Mouse (Mus musculus) left cerebral cortex, adult 2 months (tissue): ENCODE measurements around the gene Ltbp1. TPM values are rescaled to one million over a fixed set of nuclear protein-coding genes. Genes with fewer than 3 reads are reported as not detected.

Experiments used
- DNase-seq, 2 experiments: peaks; one replicate each; pipeline ENCODE4 v3.0.0; 2021 to 2022; ENCODE audit warnings: low spot score in 2 of 2, mixed read lengths in 1 of 2; ENCODE audit errors: extremely low spot score in 1 of 2
- H3K27ac ChIP-seq: fragments of 200-600 bp; 2 replicates; pipeline ENCODE4 v1.8.1; 2022
- H3K4me3 ChIP-seq: fragments of 200-600 bp; 2 replicates; pipeline ENCODE4 v1.8.1; 2022
- CTCF ChIP-seq: fragments of 200-600 bp; IDR thresholded peaks from 2 replicates; pipeline ENCODE4 v1.8.1; 2022; ENCODE audit warnings: antibody characterized with exemption, mild to moderate bottlenecking, moderate library complexity
- intact Hi-C: fragments of 180-260 bp; cut with DNase I; formaldehyde crosslinking; loops from one replicate; pipeline ENCODE4 v1.15.1; 2025
- total RNA-seq, 2 experiments: library from RNA; stranded (reverse); gene quantifications; 2 replicates each; pipeline ENCODE4 v1.2.3; 2021

The Ltbp1 gene
- total RNA-seq, 2 experiments from 2014 or later: 8.5 to 9.3 TPM

GRCm38 (mm10) chr17:75333011-75333410, 327.6 kb downstream of the Ltbp1 start:
- intact Hi-C loops: no loop called here
- TF ChIP-seq CTCF: no peak
- no peak overlapping the region for H3K27ac ChIP-seq
- no peak overlapping the region for H3K4me3 ChIP-seq
- no peak for DNase-seq

DNA sequence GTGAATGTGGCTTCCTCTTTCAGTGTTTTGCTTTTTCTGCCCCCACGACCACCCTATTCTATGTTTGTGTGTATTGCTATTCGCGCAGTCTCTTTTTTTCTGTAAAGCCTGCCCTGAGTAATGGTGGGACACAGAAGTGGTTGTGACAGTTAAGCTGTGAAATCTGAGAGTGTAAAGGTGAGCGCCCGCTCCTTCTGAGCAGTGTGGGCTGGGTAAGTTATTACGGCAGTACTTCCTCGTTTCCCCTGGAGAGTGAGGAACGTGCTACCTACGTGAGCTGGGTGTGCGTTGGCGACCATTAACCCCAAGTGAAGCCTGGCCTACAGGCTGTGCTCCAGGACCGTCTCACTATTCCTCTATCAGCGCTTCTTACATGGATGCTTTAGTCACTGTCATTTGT, 328.4 kb downstream of the Ltbp1 start:
- no peak for DNase-seq
- intact Hi-C loops: no loop called here
- H3K27ac ChIP-seq: no peak overlapping the region
- no peak for TF ChIP-seq CTCF
- H3K4me3 ChIP-seq: no peak overlapping the region

- no peak for TF ChIP-seq CTCF
- no peak for DNase-seq
- no peak overlapping the region for H3K27ac ChIP-seq
- H3K4me3 ChIP-seq: no peak overlapping the region
- intact Hi-C loops: no loop called here
These were observed 330.3 kb downstream of the Ltbp1 start for GRCm38 (mm10) chr17:75335649-75336048.

DNA sequence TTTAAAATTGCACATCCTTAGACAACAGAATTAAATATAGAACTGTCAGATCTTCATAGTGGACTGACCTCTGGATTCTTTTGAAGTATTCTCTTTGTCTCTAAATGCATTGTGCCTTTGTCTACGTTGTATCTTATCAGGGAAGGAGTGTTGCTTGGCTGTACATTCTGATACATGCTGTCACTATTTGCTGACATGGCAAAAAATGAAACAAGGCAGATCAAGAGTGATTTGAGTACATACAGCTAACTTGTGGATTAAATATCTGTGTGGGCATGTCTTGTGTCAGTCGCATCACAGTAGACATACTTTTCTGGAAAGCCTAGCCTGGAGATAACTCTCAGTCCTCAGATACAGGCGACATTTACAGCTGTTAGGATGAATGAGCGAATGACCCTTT, 335.9 kb downstream of the Ltbp1 start:
- no peak for TF ChIP-seq CTCF
- intact Hi-C loops: no loop called here

GRCm38 (mm10) chr17:75345116-75345515, 339.7 kb downstream of the Ltbp1 start:
- no peak overlapping the region for H3K27ac ChIP-seq
- DNase-seq: no peak
- H3K4me3 ChIP-seq: no peak overlapping the region
- intact Hi-C loops: no loop called here
- TF ChIP-seq CTCF: no peak

More for the DNA sequence above, 335.9 kb downstream of the Ltbp1 start:
- Histone ChIP-seq H3K4me3 (no peak overlapping the region), H3K27ac (no peak overlapping the region)
- no peak for DNase-seq

DNA sequence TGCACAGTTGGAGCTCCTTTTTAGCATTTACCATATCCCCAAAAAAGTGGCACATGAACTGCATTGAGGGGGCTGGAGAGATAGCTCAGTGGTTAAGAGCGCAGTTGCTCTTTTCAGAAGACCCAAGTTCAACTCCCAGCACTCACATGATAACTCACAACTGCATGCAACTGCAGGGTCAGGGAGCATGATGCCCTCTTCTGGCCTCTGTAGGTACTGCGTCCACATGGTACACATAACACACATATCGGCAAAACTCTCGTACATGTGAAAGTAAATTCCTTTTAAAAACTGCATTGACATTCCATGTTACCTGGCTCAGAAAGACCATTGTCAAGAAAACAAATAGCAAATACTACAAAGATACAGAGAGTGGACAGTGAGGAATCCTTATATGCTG, 342.0 kb downstream of the Ltbp1 start:
- DNase-seq: no peak
- Histone ChIP-seq H3K4me3 (no peak overlapping the region), H3K27ac (no peak overlapping the region)
- TF ChIP-seq CTCF: peak; percentile 29
- intact Hi-C loops: no loop called here

DNA sequence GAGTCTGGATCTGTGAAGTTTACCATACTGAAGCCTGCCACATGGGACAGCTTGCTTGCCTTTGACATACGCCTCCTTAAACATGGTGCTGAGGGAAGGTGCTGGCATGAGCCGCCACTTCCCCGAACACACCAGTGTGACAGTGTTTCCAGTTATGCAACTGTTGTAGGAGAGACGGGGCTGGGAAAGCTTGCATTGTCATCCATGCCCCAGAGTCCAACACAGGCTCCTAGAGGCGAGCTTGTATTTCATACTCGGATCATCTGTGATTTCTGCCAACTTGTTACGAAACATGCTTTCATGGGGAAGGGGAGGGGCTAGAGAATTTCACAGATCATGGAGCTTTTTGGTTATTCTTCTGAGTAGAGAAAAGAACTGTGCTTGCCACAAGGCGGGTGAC, 343.7 kb downstream of the Ltbp1 start:
- no peak for TF ChIP-seq CTCF
- no peak overlapping the region; the same call in 1 of the 2 replicates for H3K4me3 ChIP-seq
- peak; percentile 16 to 19 for DNase-seq
- intact Hi-C loops: no loop called here
- peak overlapping the region; percentile 55 for H3K27ac ChIP-seq

- H3K27ac ChIP-seq: peak overlapping the region; percentile 55
- no peak for DNase-seq
- intact Hi-C loops: no loop called here
- no peak overlapping the region for H3K4me3 ChIP-seq
- TF ChIP-seq CTCF: no peak
These were observed 344.2 kb downstream of the Ltbp1 start for GRCm38 (mm10) chr17:75349602-75350001.

DNA sequence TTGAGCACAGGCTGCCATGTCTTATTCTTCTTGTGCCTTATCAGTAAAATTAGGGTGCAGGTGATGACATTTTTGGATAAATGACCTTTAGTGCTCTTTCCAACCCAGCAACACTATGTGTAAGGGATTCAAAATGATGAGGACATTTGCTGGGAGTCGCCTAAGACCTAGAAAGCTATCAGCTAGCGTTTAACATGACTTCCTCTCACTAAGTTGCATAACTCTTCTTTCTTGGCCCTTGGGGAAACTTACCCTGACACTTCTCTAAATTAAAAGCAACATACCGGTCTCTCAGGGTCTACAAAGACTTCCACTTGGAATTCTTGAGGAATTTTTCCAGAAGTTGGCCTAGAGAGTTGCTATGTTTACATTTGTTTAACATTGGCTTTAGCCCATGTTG, 348.0 kb downstream of the Ltbp1 start:
- no peak overlapping the region for H3K4me3 ChIP-seq
- TF ChIP-seq CTCF: no peak
- intact Hi-C loops: no loop called here
- no peak overlapping the region for H3K27ac ChIP-seq
- no peak for DNase-seq

GRCm38 (mm10) chr17:75355431-75355830, 350.1 kb downstream of the Ltbp1 start:
- DNase-seq: no peak
- no peak for TF ChIP-seq CTCF
- H3K4me3 ChIP-seq: no peak overlapping the region
- intact Hi-C loops: no loop called here
- H3K27ac ChIP-seq: no peak overlapping the region

GRCm38 (mm10) chr17:75360111-75360510, 354.7 kb downstream of the Ltbp1 start:
- no peak for TF ChIP-seq CTCF
- H3K4me3 ChIP-seq: no peak overlapping the region
- DNase-seq: no peak
- H3K27ac ChIP-seq: no peak overlapping the region
- intact Hi-C loops: no loop called here

GRCm38 (mm10) chr17:75366332-75366731, 361.0 kb downstream of the Ltbp1 start:
- Histone ChIP-seq H3K4me3 (no peak overlapping the region), H3K27ac (no peak overlapping the region)
- intact Hi-C loops: loop anchor here (5.0 kb wide), 1 partner anchor 274 kb away; no protein-coding TSS in a partner anchor
- TF ChIP-seq CTCF: no peak
- DNase-seq: no peak

GRCm38 (mm10) chr17:75367486-75368155, 362.3 kb downstream of the Ltbp1 start:
- DNase-seq: no peak
- intact Hi-C loops: loop anchor here (5.0 kb wide), 1 partner anchor 275 kb away; no protein-coding TSS in a partner anchor
- no peak overlapping the region for H3K27ac ChIP-seq
- H3K4me3 ChIP-seq: no peak overlapping the region
- TF ChIP-seq CTCF: no peak
